Mouse (Mus musculus) heart, embryonic 11.5 days (tissue): ENCODE results near the gene Tmem63b. TPM values are rescaled to one million over a fixed set of nuclear protein-coding genes. Genes with fewer than 3 reads are reported as not detected.

ENCODE experiments used
- ATAC-seq: fragments of 200-750 bp; cut with Nextera tagmentation; replicated peaks from 2 replicates; pipeline ENCODE4 v1.8.0; 2017; ENCODE audit warnings: moderate library complexity; ENCODE audit not compliant: insufficient number of reproducible peaks, low FRiP score, low TSS enrichment
- H3K27ac ChIP-seq: fragments of 300-500 bp; sonication (generic); 2 replicates; pipeline ENCODE4 v1.5.1; 2014; ENCODE audit warnings: mild to moderate bottlenecking, low read depth, low read length
- H3K27me3 ChIP-seq: fragments of 300-500 bp; sonication (generic); 2 replicates; pipeline ENCODE4 v1.6.1; 2014; ENCODE audit warnings: mild to moderate bottlenecking, low read length, mixed read lengths; ENCODE audit not compliant: control insufficient read depth, insufficient read depth
- H3K36me3 ChIP-seq: fragments of 300-500 bp; sonication (generic); 2 replicates; pipeline ENCODE4 v1.6.1; 2014; ENCODE audit warnings: mild to moderate bottlenecking, low read length, moderate library complexity, mixed read lengths; ENCODE audit not compliant: control insufficient read depth, insufficient read depth
- H3K4me1 ChIP-seq: fragments of 300-500 bp; sonication (generic); 2 replicates; pipeline ENCODE4 v1.6.1; 2014; ENCODE audit warnings: low read length; ENCODE audit not compliant: control insufficient read depth, insufficient read depth
- H3K4me2 ChIP-seq: fragments of 300-500 bp; sonication (generic); 2 replicates; pipeline ENCODE4 v1.6.1; 2014; ENCODE audit warnings: mild to moderate bottlenecking, moderate library complexity
- H3K4me3 ChIP-seq: fragments of 300-500 bp; sonication (generic); 2 replicates; pipeline ENCODE4 v1.5.1; 2014; ENCODE audit warnings: low read depth, low read length
- H3K9ac ChIP-seq: fragments of 300-500 bp; sonication (generic); 2 replicates; pipeline ENCODE4 v1.6.1; 2014; ENCODE audit warnings: mild to moderate bottlenecking, low read depth, low read length, moderate library complexity
- H3K9me3 ChIP-seq: fragments of 300-500 bp; sonication (generic); replicated peaks from 2 replicates; pipeline ENCODE4 v1.6.1; 2016; ENCODE audit warnings: low read length; ENCODE audit not compliant: control insufficient read depth
- WGBS: fragments of 180-500 bp; shearing (Covaris S2); extraction: QIAGEN DNeasy Blood & Tissue Kit; methylation state at CpG from one replicate; pipeline ENCODE4 v1.1.7; 2014; ENCODE audit not compliant: insufficient replicate concordance; 5-methylcytosine and 5-hydroxymethylcytosine counted together
- polyA plus RNA-seq: library from polyadenylated mRNA; unstranded; fragments of >200 nt; fragmentation: Nextera tagmentation; extraction: Ambion mirVana; gene quantifications from 2 replicates; pipeline ENCODE4 v1.2.1, GENCODE M21; 2014

The Tmem63b gene
- polyA plus RNA-seq, 1 experiment from 2014 or later, result 27.6 TPM

DNA sequence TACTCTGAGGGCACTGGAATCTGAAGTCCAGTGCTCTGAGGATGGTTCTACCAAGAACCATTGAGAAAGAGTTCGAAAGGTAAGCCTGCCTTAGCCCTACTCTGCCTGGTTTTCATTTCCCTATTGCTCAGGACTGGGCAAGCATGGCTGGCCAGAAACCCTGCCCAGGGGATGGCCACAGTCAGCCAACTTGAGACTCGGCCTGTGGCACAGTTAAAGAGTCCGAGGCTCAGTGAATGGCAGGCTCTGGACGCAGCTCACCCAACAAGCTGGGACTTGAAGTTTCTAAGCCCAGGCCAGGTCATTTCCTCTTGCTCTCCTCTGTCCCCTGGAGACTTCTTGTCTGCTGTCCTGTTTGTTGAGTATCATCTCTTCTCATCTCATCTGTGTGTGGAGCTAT is 44.0 kb upstream of the Tmem63b start:
- H3K9ac ChIP-seq, result no peak overlapping the region
- H3K4me2 ChIP-seq, result no peak overlapping the region
- no peaks in the 10 kb centered on the region for H3K36me3 ChIP-seq
- peaks cover 23% of the 10 kb centered on the region for H3K27me3 ChIP-seq
- no peak for ATAC-seq
- no peaks in the 10 kb centered on the region for H3K9me3 ChIP-seq
- H3K27ac ChIP-seq, result no peak overlapping the region
- peaks cover 56% of the 10 kb centered on the region for H3K4me1 ChIP-seq
- no peak overlapping the region for H3K4me3 ChIP-seq
- 85% methylated on average over 4 of the region's 4 CpGs for WGBS

DNA sequence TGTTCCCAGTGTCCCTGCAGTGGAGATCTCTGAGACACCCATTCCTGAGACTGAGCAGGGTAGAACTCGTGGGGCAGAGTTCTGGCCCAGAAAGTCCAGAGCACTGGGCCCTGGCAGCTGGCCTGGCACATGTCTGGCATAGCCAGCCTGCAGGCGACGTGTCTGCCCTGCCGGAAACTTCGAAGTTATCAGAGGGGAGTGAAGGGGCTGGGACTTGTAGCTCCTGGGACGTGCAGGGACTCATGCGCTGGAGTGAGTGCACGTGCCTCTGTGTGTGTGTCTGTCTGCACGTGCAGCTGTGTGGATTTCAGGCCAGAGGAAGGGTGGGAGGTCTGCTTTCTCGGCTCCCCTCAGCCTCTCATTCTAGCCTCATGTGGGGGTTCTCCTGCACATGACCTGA is 42.7 kb upstream of the Tmem63b start:
- H3K27me3 ChIP-seq, result peaks cover 23% of the 10 kb centered on the region
- WGBS, result 20% methylated on average over 10 of the region's 10 CpGs
- H3K27ac ChIP-seq, result no peak overlapping the region

DNA sequence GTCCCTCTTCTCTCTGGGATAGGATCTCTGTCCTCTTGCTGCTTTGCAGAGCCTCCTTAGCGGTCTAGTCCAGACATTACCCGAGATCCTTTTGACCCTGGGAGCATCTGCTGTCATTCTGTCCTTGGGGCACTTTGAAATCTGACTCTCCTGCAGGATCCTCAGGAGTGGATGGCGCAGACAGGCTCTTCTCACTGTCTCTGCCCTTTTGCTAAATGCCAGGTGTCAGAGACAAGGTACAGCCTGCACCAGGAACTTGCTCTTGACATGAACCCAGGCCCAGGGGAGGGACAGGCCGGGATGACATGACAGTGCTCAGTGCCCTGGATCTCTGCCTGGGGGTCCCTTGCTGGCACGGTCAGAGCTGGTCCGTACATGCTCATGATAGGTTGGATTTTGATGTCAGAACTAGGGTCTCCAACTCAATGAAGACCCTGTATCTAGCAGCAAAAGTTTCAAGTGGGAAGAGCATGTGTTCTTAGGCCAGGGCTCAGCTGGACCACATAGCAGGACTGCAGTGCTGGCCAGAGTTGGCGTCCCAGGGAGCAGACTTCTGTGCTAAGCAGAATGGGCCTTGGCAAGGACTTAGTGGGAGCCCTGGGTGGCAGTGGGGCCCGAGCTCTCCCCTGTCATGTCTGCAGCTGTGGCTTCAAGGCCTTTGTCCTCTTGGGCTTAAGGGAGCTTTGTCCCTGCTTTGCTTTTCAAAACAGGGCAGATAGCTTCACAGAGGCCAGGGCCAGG is 41.4 kb upstream of the Tmem63b start:
- WGBS, result 58% methylated on average over 8 of the region's 8 CpGs
- no peak for ATAC-seq
- H3K4me1 ChIP-seq, result peaks cover 33% of the 10 kb centered on the region
- H3K36me3 ChIP-seq, result no peaks in the 10 kb centered on the region
- no peak overlapping the region for H3K9ac ChIP-seq
- no peaks in the 10 kb centered on the region for H3K9me3 ChIP-seq
- no peak overlapping the region for H3K4me3 ChIP-seq
- no peak overlapping the region for H3K4me2 ChIP-seq
- peaks cover 15% of the 10 kb centered on the region; the same call in 1 of the 2 replicates for H3K27me3 ChIP-seq
- H3K27ac ChIP-seq, result no peak overlapping the region; the same call in 1 of the 2 replicates

More for the DNA sequence above, 42.7 kb upstream of the Tmem63b start:
- H3K9me3 ChIP-seq, result no peaks in the 10 kb centered on the region
- H3K4me3 ChIP-seq, result no peak overlapping the region
- H3K4me1 ChIP-seq, result peaks cover 45% of the 10 kb centered on the region
- peak overlapping the region; percentile 56; the same call in 1 of the 2 replicates for H3K9ac ChIP-seq
- no peak overlapping the region for H3K4me2 ChIP-seq
- no peaks in the 10 kb centered on the region for H3K36me3 ChIP-seq
- ATAC-seq, result no peak

DNA sequence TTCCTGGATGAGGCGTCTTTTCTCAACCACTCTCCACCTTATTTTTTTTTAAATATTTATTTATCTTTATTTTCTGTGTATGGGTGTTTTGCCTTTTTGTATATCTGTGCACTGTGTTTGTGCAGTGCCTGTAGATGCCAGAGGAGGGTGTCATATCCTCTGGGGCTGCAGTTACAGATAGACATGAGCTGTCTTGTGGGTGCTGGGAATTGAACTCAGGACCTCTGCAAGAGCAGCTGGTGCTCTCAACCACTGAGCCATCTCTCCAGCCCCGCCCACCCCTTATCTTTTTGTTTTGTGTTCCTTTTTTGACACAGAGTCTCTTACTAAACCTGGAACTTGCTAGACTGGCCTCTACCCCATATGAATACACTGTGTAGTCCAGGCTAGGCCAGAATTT is 40.8 kb upstream of the Tmem63b start:
- no peak overlapping the region for H3K4me3 ChIP-seq
- no peaks in the 10 kb centered on the region for H3K9me3 ChIP-seq
- H3K27ac ChIP-seq, result no peak overlapping the region
- H3K4me2 ChIP-seq, result no peak overlapping the region
- 75% methylated on average over 2 of the region's 2 CpGs for WGBS
- H3K4me1 ChIP-seq, result peaks cover 30% of the 10 kb centered on the region
- no peaks in the 10 kb centered on the region for H3K36me3 ChIP-seq
- ATAC-seq, result no peak
- H3K9ac ChIP-seq, result no peak overlapping the region
- peaks cover 9% of the 10 kb centered on the region; the same call in 1 of the 2 replicates for H3K27me3 ChIP-seq

DNA sequence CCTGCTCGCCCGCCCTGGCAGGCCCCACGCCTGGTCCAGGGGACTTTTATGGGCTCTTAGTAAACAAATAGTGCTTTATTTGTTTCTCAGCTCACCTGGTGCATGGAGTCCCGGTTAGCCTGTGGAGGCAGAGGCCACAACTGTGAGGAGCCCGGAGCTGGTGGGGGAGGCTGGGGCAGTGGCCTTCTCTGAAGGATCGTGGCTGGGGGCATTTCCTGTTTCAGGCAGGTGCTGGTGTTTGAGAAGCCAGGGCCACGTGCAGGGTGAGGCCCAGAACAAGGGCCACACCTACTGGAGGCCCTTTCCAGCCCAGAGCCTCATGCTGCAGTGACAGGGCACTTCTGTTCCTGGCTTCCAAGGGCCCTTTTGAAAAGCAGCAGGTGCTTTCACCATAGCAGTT is 39.5 kb upstream of the Tmem63b start:
- 0 out of 2 replicates have a peak, but pooled peaks cover 7% of the 10 kb centered on the region for H3K27me3 ChIP-seq
- H3K9me3 ChIP-seq, result no peaks in the 10 kb centered on the region
- ATAC-seq, result no peak
- no peak overlapping the region for H3K4me3 ChIP-seq
- H3K9ac ChIP-seq, result peak overlapping the region; percentile 52; the same call in 1 of the 2 replicates
- no peaks in the 10 kb centered on the region for H3K36me3 ChIP-seq
- 62% methylated on average over 7 of the region's 7 CpGs for WGBS
- H3K27ac ChIP-seq, result 0 out of 2 replicates have a peak overlapping the region, but pooled peaks have one; percentile 50
- H3K4me2 ChIP-seq, result no peak overlapping the region
- H3K4me1 ChIP-seq, result peaks cover 30% of the 10 kb centered on the region

DNA sequence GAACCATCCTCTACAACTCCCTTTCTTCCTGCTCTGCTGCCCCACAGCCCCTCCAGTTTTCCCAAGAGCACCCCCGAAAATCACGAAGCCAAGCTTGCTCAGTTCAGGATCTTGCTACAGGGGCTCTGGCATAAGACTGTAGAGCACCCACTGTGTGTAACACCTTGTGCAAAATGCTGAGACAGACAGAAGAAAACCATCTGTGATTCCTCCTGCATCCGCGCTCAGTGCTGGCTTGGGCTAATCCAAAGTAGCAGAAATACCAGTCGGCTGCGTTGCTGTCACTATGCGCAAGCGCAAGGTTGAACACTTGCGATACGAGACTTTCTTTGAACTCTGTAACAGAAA is 37.8 kb upstream of the Tmem63b start:
- Histone ChIP-seq H3K27ac (no peak overlapping the region), H3K27me3 (no peaks in the 10 kb centered on the region), H3K4me2 (no peak overlapping the region), H3K9ac (no peak overlapping the region; the same call in 1 of the 2 replicates), H3K4me1 (peaks cover 24% of the 10 kb centered on the region), H3K4me3 (no peak overlapping the region; the same call in 1 of the 2 replicates), H3K36me3 (no peaks in the 10 kb centered on the region), H3K9me3 (no peaks in the 10 kb centered on the region)
- no peak for ATAC-seq
- WGBS, result 85% methylated on average over 10 of the region's 10 CpGs

DNA sequence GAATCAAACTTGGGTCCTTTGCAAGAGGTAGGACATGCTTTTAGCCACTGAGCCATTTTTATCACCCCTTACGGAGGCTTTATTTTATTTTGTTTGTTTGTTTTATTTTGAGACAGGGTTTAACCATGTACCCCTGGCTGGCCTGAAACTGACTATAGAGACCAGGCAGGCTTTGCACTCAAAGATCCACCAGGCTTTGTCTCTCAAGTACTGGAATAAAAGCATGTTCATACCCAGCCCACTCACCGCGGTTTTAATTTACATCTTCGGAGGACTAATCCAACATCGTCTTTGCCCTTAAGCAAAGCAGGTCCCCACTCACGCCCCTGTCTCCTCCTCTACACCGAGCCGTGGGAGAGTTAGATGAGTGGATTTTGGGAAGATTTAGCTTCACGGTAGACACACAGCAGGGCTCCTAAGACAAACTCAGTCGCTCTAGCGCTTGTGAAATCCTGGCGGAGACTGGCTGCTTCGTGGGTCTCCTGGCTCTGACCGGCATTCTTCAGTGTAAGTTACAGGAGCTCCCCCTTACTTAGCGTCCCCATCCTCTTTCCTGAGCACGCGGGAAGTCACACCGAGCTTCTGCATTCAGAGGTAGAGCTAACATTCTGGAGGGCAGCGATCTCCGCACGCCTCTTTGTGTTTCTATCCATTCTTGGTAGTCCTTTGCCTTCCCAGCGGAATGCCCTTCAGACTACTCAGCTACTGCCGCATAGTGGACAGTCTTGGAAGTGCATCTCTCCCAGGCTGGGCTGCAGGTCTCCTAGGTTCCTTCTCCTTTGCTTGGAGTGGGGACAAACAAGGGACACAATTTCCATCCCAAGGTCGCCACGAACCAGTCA is 37.2 kb upstream of the Tmem63b start:
- Histone ChIP-seq H3K9me3 (no peaks in the 10 kb centered on the region), H3K4me1 (peaks cover 18% of the 10 kb centered on the region), H3K4me2 (peak overlapping the region; percentile 72), H3K27me3 (no peaks in the 10 kb centered on the region), H3K36me3 (no peaks in the 10 kb centered on the region), H3K4me3 (peak overlapping the region; percentile 50), H3K27ac (peak overlapping the region; percentile 42; the same call in 1 of the 2 replicates), H3K9ac (peak overlapping the region; percentile 85)
- ATAC-seq, result no peak
- 6% methylated on average over 25 of the region's 25 CpGs for WGBS

DNA sequence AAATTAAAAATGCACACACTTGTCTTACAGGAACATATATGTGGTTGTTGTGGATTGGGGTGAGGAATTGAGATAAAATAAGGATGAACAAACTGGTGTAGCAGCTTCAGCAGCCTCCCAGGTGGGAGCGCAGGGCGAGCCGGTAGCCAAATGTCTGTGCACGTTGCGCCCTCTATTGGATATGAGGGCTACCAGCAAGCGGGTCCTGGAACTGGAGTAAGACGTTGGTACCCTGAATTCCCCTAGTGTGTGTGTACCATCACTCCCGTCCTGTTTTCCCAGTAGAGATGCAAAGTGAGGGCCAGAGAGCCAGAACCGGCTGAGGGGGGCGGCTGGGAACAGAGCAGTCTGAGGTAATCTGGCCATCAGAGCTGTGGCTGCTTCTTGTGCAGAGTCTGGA is 31.6 kb upstream of the Tmem63b start:
- H3K27me3 ChIP-seq, result no peaks in the 10 kb centered on the region
- H3K4me1 ChIP-seq, result no peaks in the 10 kb centered on the region
- no peaks in the 10 kb centered on the region for H3K36me3 ChIP-seq
- no peaks in the 10 kb centered on the region for H3K9me3 ChIP-seq
- H3K4me2 ChIP-seq, result no peak overlapping the region
- H3K27ac ChIP-seq, result no peak overlapping the region
- H3K9ac ChIP-seq, result no peak overlapping the region
- ATAC-seq, result no peak
- H3K4me3 ChIP-seq, result no peak overlapping the region
- 5% methylated on average over 10 of the region's 10 CpGs for WGBS
